Mouse (Mus musculus) kidney, adult 2 months (tissue): ENCODE measurements at regions not wholly inside any gene's neighbourhood (a gene's known extent, or its start where the extent isn't known, plus 50 kb on each side); places are given as distances from the start of the nearest gene placed in this dataset.
"Not testable (repeated sequence)": the region's sequence is repeated elsewhere in the genome, so short reads cannot be mapped to it uniquely, and the experiment has no call there.

ENCODE experiments used
- DNase-seq: peaks from one replicate; pipeline ENCODE4 v3.0.0; 2021
- H3K27ac ChIP-seq: fragments of 200-500 bp; 2 replicates; pipeline ENCODE4 v1.5.1; 2012; ENCODE audit warnings: low read depth, low read length, control low read depth, inconsistent platforms; ENCODE audit not compliant: insufficient read depth
- H3K27me3 ChIP-seq: fragments of 200-500 bp; replicated peaks from 2 replicates; pipeline ENCODE4 v1.6.1; 2012; ENCODE audit warnings: mild to moderate bottlenecking, moderate library complexity, low read length, inconsistent platforms; ENCODE audit not compliant: control insufficient read depth, insufficient read depth
- H3K36me3 ChIP-seq: fragments of 200-500 bp; 2 replicates; pipeline ENCODE4 v1.6.1; 2012; ENCODE audit warnings: mild to moderate bottlenecking, moderate library complexity, low read length, inconsistent platforms; ENCODE audit not compliant: control insufficient read depth, insufficient read depth
- H3K4me1 ChIP-seq: fragments of 200-500 bp; 2 replicates; pipeline ENCODE4 v1.6.1; 2011; ENCODE audit warnings: low read length; ENCODE audit not compliant: control insufficient read depth, insufficient read depth
- H3K4me3 ChIP-seq: fragments of 200-500 bp; 2 replicates; pipeline ENCODE4 v1.5.1; 2011; ENCODE audit warnings: mild to moderate bottlenecking, low read depth, low read length, control low read depth; ENCODE audit not compliant: insufficient read depth
- CTCF ChIP-seq: fragments of 200-500 bp; conservative IDR thresholded peaks from 2 replicates; pipeline ENCODE4 v1.5.1; 2011; ENCODE audit warnings: low read depth, mild to moderate bottlenecking, control low read depth, low read length, moderate library complexity, mixed read lengths; ENCODE audit not compliant: insufficient read depth, insufficient read length
- POLR2A ChIP-seq: fragments of 200-500 bp; IDR thresholded peaks from one replicate; pipeline ENCODE4 v1.6.1; 2011; ENCODE audit warnings: low read depth, low read length, control low read depth
- WGBS: fragments of 180-500 bp; shearing (Covaris S2); methylation state at CpG from one replicate; pipeline ENCODE4 v1.1.7; 2018; 5-methylcytosine and 5-hydroxymethylcytosine counted together

DNA sequence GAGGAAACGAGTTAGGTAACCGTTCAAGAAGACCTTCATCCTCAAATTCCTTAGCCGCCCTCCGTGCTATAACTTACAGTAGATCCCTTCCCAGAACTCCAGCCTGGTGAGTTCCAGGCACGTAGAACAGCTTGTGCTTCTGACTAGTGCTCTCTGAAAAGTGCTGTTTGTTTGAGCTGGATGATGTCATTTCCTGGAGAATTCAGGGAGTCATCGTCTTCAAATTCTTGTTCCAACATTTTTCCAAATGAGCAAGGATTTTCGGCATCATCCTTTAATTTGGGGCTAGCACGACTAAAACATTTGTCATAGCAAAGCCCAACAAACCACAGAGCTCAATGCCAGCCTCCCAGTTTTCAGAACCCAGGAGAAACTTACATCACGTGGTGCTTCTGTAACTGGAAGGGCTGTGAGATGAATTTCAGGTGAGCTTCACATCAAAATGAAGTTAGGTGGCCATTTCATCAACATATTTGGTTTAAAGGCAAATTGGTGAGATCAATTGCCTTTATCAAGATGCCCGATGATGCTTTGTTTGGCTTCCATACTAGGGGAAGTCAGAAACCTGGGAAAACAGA, 231.4 kb downstream of the Adgrg6 start:
- no peak overlapping the region for H3K27ac ChIP-seq

DNA sequence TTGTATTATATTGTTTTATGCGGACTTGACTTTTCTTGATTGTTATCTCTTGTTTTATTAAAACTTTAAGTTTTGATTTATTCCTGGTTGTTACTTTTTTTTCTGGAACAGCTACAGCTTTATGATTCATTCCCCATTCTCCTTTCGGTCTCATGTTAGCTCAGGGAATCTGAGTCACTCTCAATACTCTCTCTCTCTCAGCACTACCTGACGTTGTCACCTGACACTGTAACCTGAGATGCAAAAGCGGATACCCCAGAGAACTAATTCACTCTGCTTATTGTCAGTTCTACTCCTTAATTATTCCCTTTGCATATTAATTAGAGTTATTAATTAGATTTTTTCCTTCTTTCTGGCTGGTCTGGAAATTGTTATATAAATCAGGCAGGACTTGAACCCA, 232.5 kb downstream of the Adgrg6 start:
- no peak for TF ChIP-seq POLR2A
- no peak for TF ChIP-seq CTCF
- no peak for DNase-seq
- no peaks in the 10 kb centered on the region for H3K36me3 ChIP-seq
- H3K27ac ChIP-seq: no peak overlapping the region
- no peaks in the 10 kb centered on the region for H3K27me3 ChIP-seq
- WGBS: 66% methylated on average over 4 of the region's 4 CpGs
- no peaks in the 10 kb centered on the region for H3K4me1 ChIP-seq
- no peak overlapping the region for H3K4me3 ChIP-seq

More for the DNA sequence above, 231.4 kb downstream of the Adgrg6 start:
- Histone ChIP-seq H3K36me3 (no peaks in the 10 kb centered on the region), H3K4me1 (no peaks in the 10 kb centered on the region), H3K27me3 (no peaks in the 10 kb centered on the region), H3K4me3 (no peak overlapping the region)
- WGBS: 79% methylated on average over 10 of the region's 10 CpGs
- no peak for DNase-seq
- TF ChIP-seq POLR2A (no peak), CTCF (no peak)

DNA sequence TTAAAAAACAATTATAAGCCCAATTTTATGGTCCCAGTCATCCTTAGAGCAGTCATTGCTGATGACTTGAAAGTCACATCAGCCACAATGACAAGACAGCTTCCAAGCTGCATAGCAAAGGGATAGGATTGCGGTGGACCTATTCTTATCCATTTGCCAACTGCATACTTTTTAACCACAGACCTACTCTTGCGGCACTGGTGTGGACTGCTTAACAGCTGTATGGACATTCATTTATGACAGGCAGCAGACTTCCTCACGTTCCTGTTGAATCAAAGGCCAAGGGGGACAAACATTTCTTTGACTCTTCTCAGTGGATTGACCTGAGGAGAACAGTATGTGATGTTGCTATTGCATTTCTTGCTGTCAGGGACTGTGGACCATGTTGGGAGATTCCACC, 233.5 kb downstream of the Adgrg6 start:
- no peak for DNase-seq
- 71% methylated on average over 3 of the region's 3 CpGs for WGBS

DNA sequence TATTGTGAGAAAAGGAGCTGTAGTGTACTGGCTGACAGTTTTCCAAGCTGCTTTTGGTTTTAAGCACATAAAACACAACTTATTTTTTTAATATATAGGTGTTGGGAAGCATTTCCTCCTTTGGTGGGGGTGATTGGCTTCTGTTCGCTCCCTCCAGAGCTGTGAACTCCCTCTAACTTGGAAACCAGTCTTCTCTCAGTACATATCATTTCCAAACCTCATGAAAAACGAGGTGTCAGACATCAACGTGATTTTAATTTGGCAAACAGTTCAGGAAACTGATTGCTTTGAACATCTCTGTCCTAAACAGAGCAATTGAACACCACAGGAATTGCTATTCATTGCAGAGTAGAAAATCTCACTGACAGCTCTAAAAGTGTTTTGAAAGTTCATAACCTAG, 238.6 kb downstream of the Adgrg6 start:
- no peaks in the 10 kb centered on the region for H3K4me1 ChIP-seq
- no peak for DNase-seq
- no peaks in the 10 kb centered on the region for H3K36me3 ChIP-seq
- no peak overlapping the region for H3K4me3 ChIP-seq
- 49% methylated on average over 3 of the region's 3 CpGs for WGBS
- TF ChIP-seq CTCF: no peak
- no peak for TF ChIP-seq POLR2A
- H3K27me3 ChIP-seq: no peaks in the 10 kb centered on the region
- H3K27ac ChIP-seq: no peak overlapping the region

More for the DNA sequence above, 233.5 kb downstream of the Adgrg6 start:
- Histone ChIP-seq H3K27ac (no peak overlapping the region), H3K27me3 (no peaks in the 10 kb centered on the region), H3K4me3 (no peak overlapping the region), H3K4me1 (no peaks in the 10 kb centered on the region), H3K36me3 (no peaks in the 10 kb centered on the region)
- no peak for TF ChIP-seq CTCF

DNA sequence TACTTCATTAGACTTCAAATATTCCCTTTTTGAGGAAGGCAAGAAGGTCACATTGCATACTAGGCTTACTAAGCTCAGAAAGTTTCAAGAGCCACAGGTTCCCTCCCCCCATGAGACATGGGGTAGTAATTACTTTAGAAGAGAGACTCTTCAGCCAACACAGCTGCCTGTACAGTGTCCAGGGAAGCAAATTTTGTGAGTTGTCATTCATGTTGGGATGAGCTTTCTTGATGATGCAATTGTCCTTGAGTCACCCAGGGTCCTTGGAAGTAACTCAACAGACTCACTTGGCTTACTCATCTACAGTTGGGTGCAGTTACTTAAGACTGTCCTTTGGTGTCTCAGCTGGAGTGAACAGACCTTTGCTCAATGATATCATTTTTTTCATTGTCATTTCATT, 242.0 kb downstream of the Adgrg6 start:
- DNase-seq: no peak
- H3K4me1 ChIP-seq: no peaks in the 10 kb centered on the region
- TF ChIP-seq CTCF (no peak), POLR2A (no peak)
- no peak overlapping the region for H3K27ac ChIP-seq
- H3K4me3 ChIP-seq: no peak overlapping the region
- no peaks in the 10 kb centered on the region for H3K27me3 ChIP-seq
- no peaks in the 10 kb centered on the region for H3K36me3 ChIP-seq

DNA sequence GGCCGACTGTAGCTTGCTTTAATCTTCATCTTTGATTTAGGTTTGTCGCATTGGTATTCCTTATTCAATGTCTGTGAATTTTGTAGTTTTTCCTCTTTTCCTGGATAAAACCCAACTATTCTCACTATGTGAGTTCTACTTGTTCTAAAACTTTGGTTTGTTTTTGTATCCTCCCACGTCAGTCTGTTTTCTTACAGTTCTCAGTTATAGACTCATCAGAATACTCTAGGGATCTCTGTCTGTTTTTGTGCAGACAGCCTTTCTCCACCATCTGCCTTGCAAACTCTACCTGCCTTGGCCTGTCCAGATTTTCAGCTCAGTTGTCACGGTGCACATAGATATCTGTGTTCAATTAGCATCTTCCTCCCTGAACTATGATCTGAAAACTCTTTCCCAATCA, 249.3 kb downstream of the Adgrg6 start:
- Histone ChIP-seq H3K27me3 (no peaks in the 10 kb centered on the region), H3K4me1 (no peaks in the 10 kb centered on the region), H3K27ac (no peak overlapping the region), H3K36me3 (no peaks in the 10 kb centered on the region), H3K4me3 (no peak overlapping the region)
- no peak for DNase-seq
- TF ChIP-seq CTCF (no peak), POLR2A (no peak)
- 82% methylated on average over 4 of the region's 4 CpGs for WGBS

DNA sequence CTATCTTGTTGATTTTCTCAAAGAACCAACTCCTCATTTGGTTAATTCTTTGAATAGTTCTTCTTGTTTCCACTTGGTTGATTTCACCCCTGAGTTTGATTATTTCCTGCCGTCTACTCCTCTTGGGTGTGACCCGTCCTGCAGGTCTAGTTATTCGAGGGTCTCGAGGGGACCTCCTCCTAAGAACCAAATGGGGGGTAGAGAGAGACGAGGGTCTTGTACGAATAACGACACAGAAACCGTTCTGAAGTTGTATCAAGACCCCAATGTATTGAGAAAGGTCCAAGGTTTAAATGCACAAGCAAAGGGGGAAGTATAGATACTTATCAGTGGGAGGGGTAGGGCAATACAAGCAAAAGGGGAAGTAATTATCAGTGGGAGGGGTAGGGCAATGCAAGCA, 252.8 kb downstream of the Adgrg6 start:
- not testable (repeated sequence) for H3K27me3 ChIP-seq, H3K36me3 ChIP-seq, DNase-seq, H3K4me3 ChIP-seq, H3K4me1 ChIP-seq, H3K27ac ChIP-seq
- 82% methylated on average over 8 of the region's 8 CpGs for WGBS

DNA sequence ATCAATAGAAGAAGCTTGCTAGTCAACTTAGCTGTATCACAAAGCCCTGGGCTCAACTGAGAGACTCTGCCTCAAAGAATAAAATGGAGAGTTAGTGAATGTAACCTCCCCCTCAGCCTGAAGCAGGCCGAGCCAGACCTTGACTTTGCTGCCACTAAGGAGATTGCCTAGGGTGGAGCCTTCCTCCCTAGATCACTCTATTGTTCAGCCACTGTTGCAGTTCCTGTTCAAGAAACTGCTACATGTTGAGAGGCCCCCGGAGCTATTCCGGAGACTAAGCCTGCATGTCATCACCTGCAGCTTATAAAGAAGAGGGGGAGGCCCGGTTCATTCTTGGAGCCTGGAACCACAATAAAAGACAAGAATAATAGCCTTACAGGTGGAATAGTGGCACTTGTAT, 257.9 kb downstream of the Adgrg6 start:
- Histone ChIP-seq H3K4me3 (no peak overlapping the region), H3K4me1 (no peaks in the 10 kb centered on the region), H3K36me3 (no peaks in the 10 kb centered on the region), H3K27me3 (no peaks in the 10 kb centered on the region), H3K27ac (no peak overlapping the region)
- TF ChIP-seq CTCF (no peak), POLR2A (no peak)
- no peak for DNase-seq
- 71% methylated on average over 4 of the region's 4 CpGs for WGBS
